Mouse (Mus musculus): ENCODE results near the gene Tdpoz5. TPM values are rescaled to one million over a fixed set of nuclear protein-coding genes. Genes with fewer than 3 reads are reported as not detected.

Gene Tdpoz5
- polyA plus RNA-seq (2017; shearing (Covaris generic)) = not detected

GRCm38 (mm10) chr3:93961214-93961613 lies at the start of gene Tdpoz5:
Tdpoz5 (minus strand) TSS chr3:93961314.

GRCm38 (mm10) chr3:93943443-93943842 lies 17.7 kb downstream of the Tdpoz5 start, which contains the start of gene Gm9117:
Gm9117 (minus strand) TSS chr3:93943543.

Other genes starting within 250 kb of the Tdpoz5 start
- not detected for gene Gm5773, start 188.3 kb downstream of the Tdpoz5 start, polyA plus RNA-seq (2017; shearing (Covaris generic))
- gene Tdpoz4, start 164.9 kb downstream of the Tdpoz5 start, polyA plus RNA-seq (2017; shearing (Covaris generic)) = not detected
- gene Tdpoz3, start 135.3 kb downstream of the Tdpoz5 start, polyA plus RNA-seq (2017; shearing (Covaris generic)) = not detected
- not detected for gene Gm9117, start 17.8 kb downstream of the Tdpoz5 start, polyA plus RNA-seq (2017; shearing (Covaris generic))
- not detected for gene Gm9125, start 93.6 kb upstream of the Tdpoz5 start, polyA plus RNA-seq (2017; shearing (Covaris generic))
- gene Gm10697, start 111.3 kb upstream of the Tdpoz5 start, polyA plus RNA-seq (2017; shearing (Covaris generic)) = not detected
- gene Gm10696, start 216.9 kb upstream of the Tdpoz5 start, polyA plus RNA-seq (2017; shearing (Covaris generic)) = not detected
- not detected for gene Gm5286, start 235.4 kb upstream of the Tdpoz5 start, polyA plus RNA-seq (2017; shearing (Covaris generic))